Mouse (Mus musculus) heart, embryonic 15.5 days (tissue): ENCODE measurements around the gene Eddm3b. TPM values are rescaled to one million over a fixed set of nuclear protein-coding genes. Genes with fewer than 3 reads are reported as not detected.

Experiments used
- ATAC-seq: fragments of 200-750 bp; cut with Nextera tagmentation; replicated peaks from 2 replicates; pipeline ENCODE4 v1.8.0; 2017; ENCODE audit warnings: low read depth, moderate TSS enrichment; ENCODE audit not compliant: insufficient number of reproducible peaks, insufficient read depth, low FRiP score
- H3K27ac ChIP-seq: fragments of 300-500 bp; sonication (generic); 2 replicates; pipeline ENCODE4 v1.5.1; 2015; ENCODE audit warnings: mild to moderate bottlenecking, inconsistent platforms
- H3K27me3 ChIP-seq: fragments of 300-500 bp; sonication (generic); 2 replicates; pipeline ENCODE4 v1.6.1; 2015; ENCODE audit warnings: inconsistent platforms
- H3K36me3 ChIP-seq: fragments of 300-500 bp; sonication (generic); 2 replicates; pipeline ENCODE4 v1.6.1; 2015; ENCODE audit warnings: mild to moderate bottlenecking, inconsistent platforms
- H3K4me1 ChIP-seq: fragments of 300-500 bp; sonication (generic); replicated peaks from 2 replicates; pipeline ENCODE4 v1.6.1; 2015; ENCODE audit warnings: inconsistent platforms
- H3K4me2 ChIP-seq: fragments of 300-500 bp; sonication (generic); 2 replicates; pipeline ENCODE4 v1.6.1; 2015; ENCODE audit warnings: inconsistent platforms, mild to moderate bottlenecking, moderate library complexity
- H3K4me3 ChIP-seq: fragments of 300-500 bp; sonication (generic); 2 replicates; pipeline ENCODE4 v1.5.1; 2015; ENCODE audit warnings: mild to moderate bottlenecking, inconsistent platforms
- H3K9ac ChIP-seq: fragments of 300-500 bp; sonication (generic); 2 replicates; pipeline ENCODE4 v1.6.1; 2015; ENCODE audit warnings: mild to moderate bottlenecking, inconsistent platforms
- H3K9me3 ChIP-seq: fragments of 300-500 bp; sonication (generic); replicated peaks from 2 replicates; pipeline ENCODE4 v1.6.1; 2016; ENCODE audit warnings: inconsistent platforms
- WGBS: fragments of 180-500 bp; shearing (Covaris S2); methylation state at CpG from one replicate; pipeline ENCODE4 v1.1.7; 2015; ENCODE audit warnings: mixed read lengths; 5-methylcytosine and 5-hydroxymethylcytosine counted together
- polyA plus RNA-seq: library from polyadenylated mRNA; unstranded; fragments of >200 nt; fragmentation: Nextera tagmentation; extraction: Ambion mirVana; gene quantifications from 2 replicates; pipeline ENCODE4 v1.2.1, GENCODE M21; 2015

The Eddm3b gene
- not detected in 2 replicates for polyA plus RNA-seq

DNA sequence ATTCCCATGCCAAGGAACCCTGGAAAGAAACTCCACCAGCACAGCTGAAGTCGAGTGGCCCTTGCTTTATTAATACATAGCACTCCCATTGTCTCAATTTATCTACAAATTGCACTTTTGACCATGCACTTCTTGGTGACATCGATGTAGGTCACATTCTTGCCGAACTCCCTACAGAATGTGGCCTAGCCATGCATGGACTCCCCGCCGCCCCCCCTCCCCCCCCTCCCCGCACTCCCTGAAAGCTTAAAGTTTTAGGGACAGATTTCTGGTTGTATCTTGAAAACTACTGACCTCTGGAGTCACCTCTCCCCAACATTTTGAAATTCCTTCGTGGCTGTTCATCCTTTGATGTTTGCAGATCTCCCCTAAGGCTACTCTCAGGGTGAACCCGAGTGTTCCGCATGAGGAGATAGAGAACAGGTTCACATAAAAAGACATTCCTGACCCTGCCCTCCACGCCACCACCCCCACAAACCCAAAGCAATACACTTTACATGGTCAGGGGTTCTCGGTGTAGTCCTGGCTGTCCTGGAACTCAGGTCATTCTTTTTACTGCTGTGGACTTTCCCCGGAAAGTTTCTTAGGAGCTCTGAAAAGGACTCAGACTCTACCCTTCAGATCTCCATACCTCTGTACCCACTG lies at the start of gene Eddm3b:
Eddm3b (plus strand) TSS at position 511 of the 645 bp plus-strand sequence.
- H3K9ac ChIP-seq = no peak within 1 kb of the TSS
- no peaks in the 10 kb centered on the region for H3K36me3 ChIP-seq
- ATAC-seq = no peak
- WGBS = 51% methylated on average over 12 of the region's 12 CpGs
- H3K4me2 ChIP-seq = no peak within 1 kb of the TSS
- H3K27me3 ChIP-seq = no peaks in the 10 kb centered on the region
- H3K4me1 ChIP-seq = 0 out of 2 replicates have a peak, but pooled peaks cover 5% of the 10 kb centered on the region
- H3K9me3 ChIP-seq = no peaks in the 10 kb centered on the region
- H3K4me3 ChIP-seq = no peak within 1 kb of the TSS
- no peak within 1 kb of the TSS for H3K27ac ChIP-seq

DNA sequence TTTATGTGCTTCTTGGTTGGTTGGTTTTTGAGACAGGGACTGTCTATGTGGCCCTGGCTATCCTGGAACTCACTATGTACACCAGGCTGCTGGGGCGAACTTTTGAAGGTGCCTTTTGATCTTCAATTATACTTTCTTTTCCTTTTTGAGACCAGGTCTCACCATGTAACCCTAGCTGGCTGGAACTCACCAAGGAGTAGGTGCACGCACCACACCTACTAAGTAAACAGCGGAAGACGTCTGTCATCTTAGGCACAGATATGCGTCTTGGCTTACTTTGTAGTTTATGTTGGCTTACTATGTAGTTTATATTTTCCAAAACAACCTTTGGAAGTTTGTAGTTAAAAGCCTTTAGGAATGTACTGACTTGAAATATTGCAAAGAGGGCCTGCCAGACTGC lies 45.3 kb upstream of the Eddm3b start:
- Histone ChIP-seq H3K36me3 (no peaks in the 10 kb centered on the region), H3K4me1 (peaks cover 7% of the 10 kb centered on the region), H3K9me3 (no peaks in the 10 kb centered on the region), H3K27ac (no peak overlapping the region), H3K27me3 (no peaks in the 10 kb centered on the region), H3K4me3 (no peak overlapping the region), H3K9ac (no peak overlapping the region), H3K4me2 (no peak overlapping the region)
- 78% methylated on average over 5 of the region's 5 CpGs for WGBS
- ATAC-seq = no peak

DNA sequence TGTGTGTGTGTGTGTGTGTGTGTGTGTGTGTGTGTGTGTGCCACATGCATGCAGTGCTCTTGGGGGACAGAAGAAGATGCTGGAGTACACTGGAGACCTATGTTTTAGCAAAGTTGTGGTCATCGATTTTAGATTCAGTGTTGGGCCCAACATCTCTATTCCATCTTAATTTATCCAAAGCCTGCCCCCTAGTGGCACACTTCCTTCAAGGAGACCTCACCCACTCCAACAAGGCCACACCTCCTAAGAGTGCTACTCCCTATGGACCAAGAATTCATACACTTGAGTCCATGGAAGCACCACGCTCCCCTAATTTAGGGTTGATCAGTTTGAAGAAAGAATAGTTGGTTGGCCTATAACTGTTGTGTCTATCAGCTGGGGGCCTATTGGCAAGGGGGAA lies 44.6 kb upstream of the Eddm3b start:
- Histone ChIP-seq H3K36me3 (no peaks in the 10 kb centered on the region), H3K27ac (no peak overlapping the region), H3K27me3 (no peaks in the 10 kb centered on the region), H3K4me2 (no peak overlapping the region), H3K9me3 (no peaks in the 10 kb centered on the region), H3K4me3 (no peak overlapping the region), H3K4me1 (peaks cover 7% of the 10 kb centered on the region), H3K9ac (no peak overlapping the region)
- ATAC-seq = no peak
- 81% methylated on average over 2 of the region's 2 CpGs for WGBS

DNA sequence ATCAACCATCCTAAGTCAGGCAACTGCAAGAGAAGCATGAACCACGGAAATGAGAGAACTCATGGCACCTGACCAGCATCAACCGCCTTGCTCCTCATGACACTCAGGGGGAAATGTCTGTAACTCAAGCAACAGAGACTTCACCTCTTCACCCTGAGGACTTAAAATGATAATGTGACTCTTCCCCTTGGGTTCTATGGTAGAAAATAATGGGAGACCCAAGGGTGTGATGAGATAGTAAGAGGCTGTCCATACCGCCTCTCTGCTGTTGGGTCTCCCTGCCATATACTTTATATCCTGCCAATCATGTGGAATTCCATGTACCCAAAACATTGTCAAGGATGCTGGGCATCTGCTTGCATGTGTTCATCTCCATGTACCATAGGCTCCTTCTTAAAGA lies 39.9 kb upstream of the Eddm3b start, which contains the start of gene Olfr750:
Olfr750 (minus strand) TSS at position 101 of the 400 bp plus-strand sequence.
- H3K27ac ChIP-seq = no peak within 1 kb of the TSS
- H3K9me3 ChIP-seq = no peaks in the 10 kb centered on the region
- no peak within 1 kb of the TSS for H3K9ac ChIP-seq
- no peaks in the 10 kb centered on the region for H3K4me1 ChIP-seq
- no peaks in the 10 kb centered on the region for H3K27me3 ChIP-seq
- WGBS = 81% methylated on average over 3 of the region's 3 CpGs
- no peak for ATAC-seq
- no peak within 1 kb of the TSS for H3K4me3 ChIP-seq
- H3K4me2 ChIP-seq = no peak within 1 kb of the TSS
- H3K36me3 ChIP-seq = no peaks in the 10 kb centered on the region

DNA sequence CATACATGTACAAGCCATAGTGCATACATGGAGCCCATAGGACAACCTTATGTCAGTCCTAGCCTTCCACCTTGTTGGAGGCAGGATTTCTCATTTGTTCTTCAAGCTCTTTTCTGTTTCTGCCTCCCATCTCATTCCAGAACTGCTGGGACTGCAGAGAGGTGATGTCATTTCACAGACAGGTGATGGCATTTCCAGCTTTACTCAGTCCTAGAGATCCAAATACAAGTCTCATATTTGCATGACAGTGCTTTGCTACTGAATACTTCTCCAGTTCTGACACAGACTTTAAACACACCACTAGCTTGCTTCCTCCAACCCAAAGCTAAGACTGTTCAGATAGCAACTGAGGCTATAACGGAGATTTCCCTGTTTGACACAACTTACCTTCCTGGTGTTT lies 35.0 kb upstream of the Eddm3b start:
- 0 out of 2 replicates have a peak, but pooled peaks cover 4% of the 10 kb centered on the region for H3K27me3 ChIP-seq
- no peaks in the 10 kb centered on the region for H3K9me3 ChIP-seq
- no peak overlapping the region for H3K9ac ChIP-seq
- H3K36me3 ChIP-seq = no peaks in the 10 kb centered on the region
- no peak overlapping the region for H3K4me3 ChIP-seq
- no peak overlapping the region for H3K4me2 ChIP-seq
- WGBS = 79% methylated on average over 1 of the region's 1 CpGs
- no peak overlapping the region for H3K27ac ChIP-seq
- peaks cover 13% of the 10 kb centered on the region for H3K4me1 ChIP-seq
- no peak for ATAC-seq

DNA sequence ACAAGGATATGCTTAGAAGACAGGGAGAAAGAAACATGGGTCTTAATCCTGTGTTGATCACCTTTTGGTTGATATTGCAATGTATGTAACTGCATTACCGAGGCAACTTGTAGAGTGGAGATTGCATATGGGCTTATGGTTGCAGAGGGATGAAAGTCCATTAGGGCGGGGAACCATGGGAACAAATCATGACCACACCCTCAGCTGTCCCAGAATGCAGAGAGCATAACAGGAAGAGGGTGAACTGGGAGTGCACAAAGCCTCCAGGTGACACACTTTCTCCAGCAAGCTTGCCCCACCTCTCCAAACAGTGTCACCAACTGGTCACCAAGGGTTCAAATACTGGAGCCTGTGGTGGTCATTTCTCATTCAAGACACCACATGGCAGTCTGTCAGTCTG lies 33.2 kb upstream of the Eddm3b start:
- Histone ChIP-seq H3K4me2 (no peak overlapping the region), H3K27ac (no peak overlapping the region), H3K27me3 (0 out of 2 replicates have a peak, but pooled peaks cover 4% of the 10 kb centered on the region), H3K9me3 (no peaks in the 10 kb centered on the region), H3K4me1 (peaks cover 13% of the 10 kb centered on the region), H3K9ac (no peak overlapping the region), H3K36me3 (no peaks in the 10 kb centered on the region), H3K4me3 (no peak overlapping the region)
- 86% methylated on average over 2 of the region's 2 CpGs for WGBS
- ATAC-seq = no peak

DNA sequence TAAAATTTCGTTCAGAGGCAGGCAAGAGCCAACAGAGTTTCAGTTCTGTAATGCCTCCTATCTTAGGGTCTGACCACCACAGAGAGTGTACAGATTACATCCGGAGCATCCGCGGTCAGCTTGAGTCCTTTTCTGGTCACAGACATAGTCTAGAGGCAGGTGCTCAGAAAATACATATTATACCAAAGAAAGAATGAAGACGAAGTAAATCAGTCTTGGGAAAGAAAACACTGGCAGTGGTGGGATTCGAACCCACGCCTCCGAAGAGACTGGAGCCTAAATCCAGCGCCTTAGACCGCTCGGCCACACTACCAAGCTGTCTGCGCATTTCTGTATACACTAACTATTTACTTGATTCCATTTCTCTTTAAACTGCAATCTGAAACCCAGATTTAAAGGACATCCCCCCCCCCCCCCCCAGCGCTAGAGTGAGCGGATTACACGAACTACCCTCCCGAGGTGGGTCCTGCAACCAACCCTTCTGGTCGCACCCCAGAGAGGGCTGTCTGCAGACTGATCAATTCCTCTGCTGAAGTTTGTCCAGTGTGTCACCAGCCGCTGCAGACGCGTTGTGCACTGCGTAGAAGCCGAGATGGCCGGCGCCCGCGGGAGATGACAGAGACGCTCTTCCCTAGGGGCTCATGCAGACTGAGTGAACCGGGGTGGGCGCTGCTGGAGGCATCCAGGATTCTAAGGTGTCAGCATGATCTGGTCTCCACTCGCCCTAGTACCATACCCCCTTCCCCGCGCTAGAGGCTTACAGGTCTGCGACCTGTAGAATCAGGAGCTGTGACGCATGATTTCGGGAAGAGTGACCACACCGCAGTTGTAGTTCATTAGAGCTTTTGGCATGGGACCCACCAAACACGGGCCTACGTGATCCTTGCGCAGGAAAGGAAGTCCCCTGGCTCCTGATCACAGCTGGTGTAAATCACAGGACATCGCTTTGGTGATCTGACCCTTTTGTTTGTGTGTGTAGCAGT lies 31.3 kb upstream of the Eddm3b start:
- peak overlapping the region; percentile 83 for H3K4me2 ChIP-seq
- 0 out of 2 replicates have a peak, but pooled peaks cover 4% of the 10 kb centered on the region for H3K27me3 ChIP-seq
- H3K4me1 ChIP-seq = peaks cover 13% of the 10 kb centered on the region
- H3K36me3 ChIP-seq = no peaks in the 10 kb centered on the region
- 3% methylated on average over 40 of the region's 40 CpGs for WGBS
- H3K27ac ChIP-seq = no peak overlapping the region
- peak overlapping the region; percentile 55 for H3K4me3 ChIP-seq
- H3K9me3 ChIP-seq = no peaks in the 10 kb centered on the region
- peak; percentile 51; the same call in 1 of the 2 replicates for ATAC-seq
- H3K9ac ChIP-seq = peak overlapping the region; percentile 62

DNA sequence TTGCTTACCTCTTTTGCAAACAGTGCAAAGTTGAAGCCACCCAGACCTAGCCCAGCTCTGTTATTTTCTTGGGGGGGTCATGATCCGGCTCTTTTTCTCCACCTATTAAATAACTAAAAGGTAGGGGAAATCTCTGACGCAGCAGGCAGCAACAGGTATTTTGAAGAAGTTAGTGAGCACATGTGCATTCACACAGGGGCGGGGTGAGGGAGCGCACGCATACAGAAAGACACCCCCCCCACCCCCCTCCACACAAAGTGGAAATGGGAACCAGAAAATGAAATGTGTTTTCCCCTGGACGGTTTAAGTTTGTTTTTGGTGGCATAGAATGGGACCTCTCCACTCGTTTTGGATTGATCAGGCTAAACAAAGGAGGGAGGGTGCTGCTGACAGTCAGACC lies 30.4 kb upstream of the Eddm3b start:
- H3K27me3 ChIP-seq = 0 out of 2 replicates have a peak, but pooled peaks cover 4% of the 10 kb centered on the region
- 19% methylated on average over 7 of the region's 7 CpGs for WGBS

DNA sequence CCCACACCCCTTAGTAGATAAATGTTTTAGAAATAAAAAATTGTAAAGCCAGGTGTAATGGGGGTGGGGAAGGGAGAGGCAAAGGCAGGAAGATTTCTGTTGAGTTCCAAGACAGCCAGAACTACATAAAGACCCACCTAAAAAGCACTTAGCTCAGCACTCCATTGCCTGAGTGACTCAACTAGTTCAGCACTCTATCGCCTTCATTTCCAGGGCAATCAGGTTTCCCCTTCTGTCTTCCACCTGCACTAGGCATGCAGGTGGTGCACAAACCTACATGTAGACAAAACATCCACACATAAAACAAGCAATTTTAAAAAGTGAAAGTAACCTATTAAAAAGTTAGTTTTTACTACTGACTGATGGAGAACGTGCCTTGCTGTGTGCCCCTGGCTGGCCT lies 29.1 kb upstream of the Eddm3b start:
- ATAC-seq = no peak
- Histone ChIP-seq H3K4me1 (peaks cover 16% of the 10 kb centered on the region), H3K27ac (no peak overlapping the region), H3K27me3 (0 out of 2 replicates have a peak, but pooled peaks cover 4% of the 10 kb centered on the region), H3K4me2 (no peak overlapping the region), H3K36me3 (no peaks in the 10 kb centered on the region), H3K9ac (no peak overlapping the region), H3K9me3 (no peaks in the 10 kb centered on the region), H3K4me3 (no peak overlapping the region)
- 70% methylated on average over 2 of the region's 2 CpGs for WGBS

More for the DNA sequence above, 30.4 kb upstream of the Eddm3b start:
- no peak for ATAC-seq
- H3K4me2 ChIP-seq = peak overlapping the region; percentile 83
- peaks cover 16% of the 10 kb centered on the region for H3K4me1 ChIP-seq
- no peak overlapping the region for H3K27ac ChIP-seq
- H3K9ac ChIP-seq = no peak overlapping the region
- no peaks in the 10 kb centered on the region for H3K9me3 ChIP-seq
- H3K36me3 ChIP-seq = no peaks in the 10 kb centered on the region
- peak overlapping the region; percentile 55 for H3K4me3 ChIP-seq

DNA sequence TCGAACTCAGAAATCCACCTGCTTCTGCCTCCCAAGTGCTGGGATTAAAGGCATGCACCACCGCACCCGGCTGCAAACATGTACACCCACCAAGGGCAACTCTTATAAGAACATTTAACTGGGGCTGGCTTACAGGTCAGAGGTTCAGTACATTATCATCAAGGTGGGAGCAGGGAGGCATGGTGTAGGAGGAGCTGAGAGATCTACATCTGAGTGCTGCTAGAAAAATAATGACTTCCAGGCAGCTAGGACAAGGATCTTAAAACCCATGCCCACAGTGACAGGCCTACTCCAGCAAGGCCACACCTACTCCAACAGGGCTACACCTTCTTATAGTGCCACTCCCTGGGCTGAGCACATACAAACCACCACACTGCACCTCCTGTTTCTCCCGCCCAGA lies 28.3 kb upstream of the Eddm3b start:
- H3K4me3 ChIP-seq = no peak overlapping the region
- 80% methylated on average over 4 of the region's 4 CpGs for WGBS
- H3K4me2 ChIP-seq = no peak overlapping the region
- no peaks in the 10 kb centered on the region for H3K36me3 ChIP-seq
- no peak overlapping the region for H3K27ac ChIP-seq
- H3K27me3 ChIP-seq = 0 out of 2 replicates have a peak, but pooled peaks cover 4% of the 10 kb centered on the region
- peaks cover 16% of the 10 kb centered on the region for H3K4me1 ChIP-seq
- no peak overlapping the region for H3K9ac ChIP-seq
- ATAC-seq = no peak
- no peaks in the 10 kb centered on the region for H3K9me3 ChIP-seq

DNA sequence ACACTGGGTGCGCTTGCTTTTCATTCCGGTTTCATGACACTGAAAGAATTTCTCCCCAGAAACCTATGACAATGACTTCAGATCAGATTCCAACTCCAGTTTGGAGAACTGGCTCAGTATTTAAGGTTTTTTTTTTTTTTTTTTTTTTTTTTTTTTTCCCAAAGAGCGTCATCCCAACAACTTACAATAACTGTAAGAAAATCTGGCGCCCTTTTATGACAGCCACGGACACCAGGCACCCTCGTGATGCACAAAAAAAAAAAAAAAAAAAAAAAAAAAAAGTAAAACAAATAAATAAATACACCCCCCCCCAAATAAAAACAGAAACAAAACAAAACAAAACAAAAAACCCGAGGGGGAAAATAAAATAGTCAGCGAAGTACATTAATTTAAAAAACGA lies 26.5 kb upstream of the Eddm3b start:
- Histone ChIP-seq H3K4me2 (peak overlapping the region; percentile 88), H3K9me3 (no peaks in the 10 kb centered on the region), H3K36me3 (no peaks in the 10 kb centered on the region), H3K9ac (peak overlapping the region; percentile 68; the same call in 1 of the 2 replicates), H3K27me3 (no peaks in the 10 kb centered on the region), H3K27ac (peak overlapping the region; percentile 87; the same call in 1 of the 2 replicates), H3K4me1 (peaks cover 23% of the 10 kb centered on the region), H3K4me3 (peak overlapping the region; percentile 89)
- no peak for ATAC-seq
- 22% methylated on average over 9 of the region's 9 CpGs for WGBS
